Mouse (Mus musculus): ENCODE measurements around the gene Has3. TPM values are rescaled to one million over a fixed set of nuclear protein-coding genes. Genes with fewer than 3 reads are reported as not detected.
"Not testable (repeated sequence)": the region's sequence is repeated elsewhere in the genome, so short reads cannot be mapped to it uniquely, and the experiment has no call there.

Has3 gene
- under 1 TPM; 0.65 to 0.94 (median 0.75) TPM for total RNA-seq (2022)

DNA sequence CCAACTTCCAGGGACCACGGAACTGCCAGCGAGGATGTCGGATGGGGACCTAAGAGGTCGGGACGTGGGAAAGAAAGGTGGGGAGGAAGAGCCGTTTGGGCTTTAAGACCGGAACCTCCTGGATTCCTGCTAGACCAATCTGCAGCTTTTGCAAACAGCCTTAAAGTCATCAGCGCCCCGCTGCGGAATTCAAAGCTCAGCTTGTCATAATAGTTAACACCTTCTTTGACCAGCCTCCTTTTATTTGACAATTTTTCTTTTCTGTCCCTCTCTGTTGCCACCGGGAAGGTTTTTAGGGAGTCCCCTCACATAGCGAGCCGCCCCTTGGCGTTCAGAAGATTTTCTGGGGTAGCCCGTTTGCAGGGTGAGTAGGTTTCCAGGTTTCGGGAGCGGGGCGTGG, at the start of gene Has3:
Has3 (plus strand) TSS at position 192 of the 400 bp plus-strand sequence.
- DNase-seq (ENCODE audit: low spot score in 2 of 2), result no peak

DNA sequence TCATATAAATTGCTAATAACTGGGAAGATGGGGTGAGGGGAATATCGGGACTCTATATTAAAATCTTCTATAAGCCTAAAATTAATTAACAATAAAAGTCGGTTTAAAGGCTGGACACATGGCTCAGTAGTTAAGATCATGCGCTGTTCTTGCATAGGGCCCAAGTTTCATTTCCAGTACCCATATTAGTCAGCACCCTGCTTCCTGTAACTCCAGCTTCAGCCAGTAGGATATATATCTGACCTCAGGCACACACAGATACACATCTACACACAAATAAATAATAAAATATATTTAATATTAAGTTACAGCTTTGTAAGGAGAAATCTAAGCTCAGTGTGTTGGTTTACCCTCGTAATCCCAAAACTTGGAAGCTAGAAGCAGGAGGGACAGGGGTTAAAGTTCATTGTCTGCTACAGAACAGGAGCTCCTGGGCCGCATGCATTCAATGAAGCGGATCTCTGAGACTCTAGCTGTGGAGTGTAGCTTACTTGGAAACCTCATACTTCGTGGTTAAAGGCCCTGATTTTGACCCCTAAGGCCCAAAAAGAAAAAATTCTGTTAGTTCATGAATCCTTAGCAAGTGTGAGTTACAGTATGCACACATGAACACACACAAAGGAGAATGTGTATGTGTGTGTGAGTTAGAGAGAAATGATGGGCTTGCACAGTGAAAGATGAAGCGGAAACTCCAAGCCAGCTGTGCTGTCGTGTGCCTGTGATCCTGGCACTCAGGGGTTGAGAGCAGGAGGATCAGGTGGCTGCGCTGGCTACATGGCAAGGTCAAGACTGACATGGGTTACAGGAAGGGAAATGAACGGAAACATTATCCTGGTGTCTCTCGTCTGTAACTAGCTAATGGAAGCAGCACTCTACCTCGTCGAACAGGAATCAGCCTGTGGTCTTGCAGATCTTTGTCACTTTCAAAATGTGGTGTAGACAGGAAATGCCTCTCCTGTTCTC, 49.2 kb upstream of the Has3 start:
- DNase-seq (ENCODE audit: low spot score in 2 of 2), result peak; percentile 23 to 48

DNA sequence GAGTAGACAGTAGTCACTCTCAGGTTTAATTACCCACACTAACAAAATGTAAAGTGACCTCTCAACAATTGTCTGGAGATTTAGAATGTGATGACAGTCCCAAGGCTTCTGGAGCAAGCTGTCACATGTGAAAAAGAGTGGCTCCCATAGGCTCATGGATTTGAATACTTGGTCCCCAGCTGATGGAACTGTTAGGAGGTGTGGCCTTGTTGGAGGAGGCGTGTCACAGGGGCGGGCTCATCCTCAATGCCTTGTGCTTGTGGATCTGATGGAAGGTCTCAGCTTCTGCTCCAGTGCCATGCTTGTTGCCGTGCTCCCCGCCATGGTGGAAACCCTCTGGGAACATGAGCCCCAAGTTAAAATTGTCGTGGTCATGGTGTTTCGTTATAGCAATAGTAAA, 41.1 kb upstream of the Has3 start:
- no peak for DNase-seq (ENCODE audit: low spot score in 2 of 2)

DNA sequence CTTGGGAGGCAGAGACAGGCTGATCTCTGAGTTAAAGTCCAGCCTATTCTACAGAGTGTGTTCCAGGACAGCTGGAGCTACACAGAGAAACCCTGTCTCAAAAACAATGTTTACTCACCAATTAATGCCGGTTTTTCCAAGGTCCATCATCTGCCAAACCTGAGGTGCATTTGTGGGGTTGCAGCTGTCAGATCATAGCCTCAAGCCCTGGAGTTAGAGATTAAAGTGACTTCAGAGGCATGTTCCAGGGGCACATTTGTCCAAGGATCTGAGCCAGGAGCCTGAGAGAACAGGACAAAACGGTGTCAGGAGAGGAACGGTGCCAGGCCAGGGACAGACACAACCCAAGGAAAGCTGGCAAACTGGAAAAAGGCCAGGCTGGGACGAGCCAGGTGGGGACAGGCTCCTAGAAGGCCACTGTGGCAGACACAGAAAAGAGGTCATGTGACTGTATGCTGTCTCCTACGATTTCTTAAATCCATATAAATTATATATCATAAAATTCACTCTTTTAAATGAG, 40.5 kb upstream of the Has3 start:
- DNase-seq (ENCODE audit: low spot score in 2 of 2), result no peak

DNA sequence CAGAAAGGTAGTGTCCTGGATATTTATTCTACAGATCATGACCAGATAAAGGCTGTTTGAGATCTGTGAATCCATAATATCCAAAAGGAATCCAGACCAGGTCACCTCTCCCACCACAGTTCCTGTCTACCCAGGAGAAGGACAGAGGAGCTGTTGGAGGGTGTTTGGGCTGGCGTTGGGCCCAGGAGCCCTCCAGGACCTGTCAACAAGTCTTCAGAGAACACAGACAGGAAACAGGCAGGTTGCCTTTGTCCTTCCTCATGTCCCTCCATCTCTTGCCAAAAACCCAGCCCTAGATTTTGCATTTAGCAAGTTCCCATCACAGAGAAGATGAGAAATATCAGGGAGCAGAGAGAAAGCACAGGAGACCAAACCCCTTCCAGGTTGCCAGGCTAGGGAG, 35.1 kb upstream of the Has3 start:
- DNase-seq (ENCODE audit: low spot score in 2 of 2), result no peak

DNA sequence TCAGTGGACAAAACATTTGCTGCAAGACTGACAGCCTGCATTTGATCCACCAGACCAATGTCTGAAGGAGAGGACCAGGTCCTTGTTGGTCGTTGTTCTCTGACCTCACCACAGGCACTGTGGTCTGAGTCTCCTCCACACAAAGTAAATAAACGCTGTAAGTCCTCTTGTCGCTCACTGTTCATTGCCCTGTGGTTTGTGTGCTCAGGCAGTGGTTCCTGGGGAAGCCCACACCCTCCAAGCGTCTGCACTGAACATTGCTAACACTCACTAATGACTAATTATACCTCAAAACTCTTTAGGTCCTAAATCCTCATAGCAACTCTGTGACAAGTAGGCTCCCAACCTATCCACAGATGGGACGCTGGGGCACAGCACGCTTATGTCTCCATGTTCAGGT, 33.5 kb upstream of the Has3 start:
- DNase-seq (ENCODE audit: low spot score in 2 of 2), result no peak

DNA sequence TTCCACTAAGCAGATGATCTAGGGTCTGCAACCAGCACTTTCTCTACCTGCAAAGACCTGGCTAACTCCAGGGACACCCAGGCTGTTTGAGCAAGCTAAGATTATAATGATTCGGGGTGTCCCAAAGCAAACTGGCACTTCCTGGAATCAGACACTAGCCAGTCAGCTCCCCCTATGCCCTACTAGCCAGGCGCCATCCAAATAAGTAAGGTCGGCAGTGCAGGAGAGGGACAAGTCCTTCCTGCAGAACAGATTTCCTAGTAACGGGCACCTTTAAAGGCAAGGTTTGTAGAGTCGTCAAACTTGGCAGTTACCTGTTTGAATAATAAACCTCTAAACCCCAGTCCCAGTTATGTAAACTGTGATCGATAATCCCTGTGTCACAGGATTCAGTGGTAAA, 31.2 kb upstream of the Has3 start:
- no peak for DNase-seq (ENCODE audit: low spot score in 2 of 2)

DNA sequence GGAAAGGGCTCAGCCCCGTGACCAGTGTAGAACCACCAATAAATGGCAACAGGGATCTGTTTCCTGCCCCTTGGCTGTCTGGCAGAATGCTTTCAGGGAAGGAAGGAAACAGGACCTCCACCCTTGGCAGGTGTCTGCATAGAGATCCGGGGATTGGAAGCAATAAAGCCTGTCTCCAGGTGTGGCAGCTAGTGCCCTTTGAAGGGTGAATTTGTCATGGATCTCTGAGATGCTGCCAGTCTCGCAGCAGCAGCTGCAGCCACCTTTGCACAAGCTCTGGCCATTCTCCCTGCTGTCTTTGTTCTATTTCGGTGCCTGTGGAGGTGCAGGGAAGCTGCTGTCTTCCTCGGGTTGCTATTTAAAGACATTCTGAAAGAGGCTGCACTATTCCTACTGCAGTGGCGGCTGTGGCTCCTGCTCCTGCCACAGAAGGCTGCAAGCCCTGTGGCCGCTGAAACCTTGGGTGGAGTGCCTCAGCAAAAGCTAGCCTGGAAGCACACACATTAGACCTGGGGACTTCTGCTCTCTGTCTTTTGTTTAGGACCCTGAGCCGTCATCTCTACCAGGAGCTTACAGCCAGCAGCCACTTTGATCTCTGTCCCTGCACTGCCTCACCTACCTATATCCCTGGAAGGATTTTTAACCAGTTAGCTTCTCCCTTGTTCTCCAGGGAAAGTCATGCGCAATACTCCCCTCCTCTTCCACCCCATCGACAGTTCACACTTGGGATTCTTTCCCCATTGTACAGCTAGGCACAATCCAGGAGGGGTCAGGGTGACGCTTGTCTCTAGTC, 30.6 kb upstream of the Has3 start:
- no peak for DNase-seq (ENCODE audit: low spot score in 2 of 2)

DNA sequence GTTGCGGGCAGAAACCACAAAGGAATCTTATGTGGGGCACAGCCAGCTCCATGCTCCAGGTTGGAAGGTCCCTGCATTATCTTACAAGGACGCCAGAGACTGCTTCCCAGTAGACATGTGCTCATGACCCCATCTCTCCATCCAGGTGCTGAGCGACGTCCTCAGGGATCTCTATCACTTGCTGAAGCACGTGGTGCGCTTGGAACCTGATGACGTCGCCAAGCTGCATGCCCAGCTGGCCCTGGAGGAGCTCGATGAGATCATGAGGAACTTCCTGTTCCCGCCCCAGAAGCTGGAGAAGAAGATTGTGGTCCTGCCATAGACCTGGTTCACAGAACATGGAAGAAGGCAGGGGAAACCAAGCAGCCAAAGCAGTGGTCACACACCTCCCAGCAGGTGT, 20.0 kb upstream of the Has3 start:
- no peak for DNase-seq (ENCODE audit: low spot score in 2 of 2)

DNA sequence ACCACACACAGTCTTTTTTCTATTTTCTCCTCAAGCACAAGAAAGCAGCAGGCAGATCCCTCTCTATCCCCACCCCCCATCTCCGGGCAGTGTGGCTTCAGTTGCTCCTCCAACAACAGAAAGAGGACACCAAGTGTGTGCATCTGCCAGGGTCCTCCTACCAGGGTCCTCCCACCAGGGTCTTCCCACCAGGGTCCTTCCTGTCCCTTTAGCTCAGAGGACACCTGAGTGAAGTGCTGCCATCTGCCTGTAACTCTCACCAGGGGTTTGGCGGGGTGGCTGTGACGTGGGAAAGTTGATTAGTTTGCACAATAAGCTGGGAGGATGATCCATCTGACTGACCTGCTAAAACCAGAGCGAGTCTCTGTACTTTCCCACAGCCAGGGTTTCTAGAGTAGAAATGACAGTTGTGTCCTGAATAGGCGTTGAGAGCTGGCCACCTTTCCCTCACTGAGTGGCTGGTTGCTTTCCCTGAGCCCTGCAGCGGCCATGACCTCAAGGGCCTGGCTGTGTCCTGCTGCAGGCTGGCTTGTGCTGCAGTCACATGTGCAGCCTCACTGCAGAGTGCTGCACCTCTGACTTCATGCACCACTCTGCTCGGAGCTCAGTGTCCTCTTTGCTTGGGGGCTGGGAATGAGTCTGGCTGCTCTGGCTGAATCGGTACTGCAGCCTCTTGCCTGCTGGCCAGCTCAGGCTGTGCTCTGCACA, 15.4 kb upstream of the Has3 start:
- DNase-seq (ENCODE audit: low spot score in 2 of 2), result no peak

DNA sequence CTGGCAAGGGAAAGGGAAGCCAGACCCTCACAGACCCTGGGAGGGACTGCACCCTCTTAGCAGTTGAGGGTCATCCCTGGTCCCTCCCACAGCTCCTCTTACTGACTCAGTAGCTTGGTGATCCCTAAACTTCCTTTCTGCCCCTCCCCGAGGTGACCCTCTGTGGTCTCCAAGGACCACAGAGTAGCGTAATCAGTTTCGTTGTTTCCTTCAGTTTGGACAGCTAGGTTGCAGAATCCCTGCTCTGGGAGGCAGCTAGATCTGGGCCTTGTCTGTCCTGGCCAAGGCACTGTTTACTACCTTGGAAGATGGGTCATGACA, 14.8 kb upstream of the Has3 start:
- no peak for DNase-seq (ENCODE audit: low spot score in 2 of 2)

DNA sequence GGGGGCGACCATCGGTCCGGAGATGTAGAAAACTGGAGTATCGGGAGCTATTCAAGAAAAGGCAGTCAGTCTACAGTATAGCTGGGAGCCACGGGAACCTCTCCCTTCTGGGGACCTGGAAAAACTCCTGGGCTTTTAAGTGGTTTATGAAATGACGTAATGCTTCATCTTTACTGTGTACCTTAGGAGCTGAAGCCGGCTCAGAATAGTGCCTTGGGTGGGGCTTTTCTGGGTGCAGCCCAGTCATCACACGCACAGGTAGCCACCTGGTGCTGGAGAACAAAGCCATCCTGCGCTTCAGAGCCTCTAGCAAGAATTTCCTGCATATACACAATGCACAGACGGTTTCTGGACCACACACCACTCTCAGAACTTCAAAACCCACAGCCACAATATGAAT, 7.2 kb upstream of the Has3 start:
- no peak for DNase-seq (ENCODE audit: low spot score in 2 of 2)

DNA sequence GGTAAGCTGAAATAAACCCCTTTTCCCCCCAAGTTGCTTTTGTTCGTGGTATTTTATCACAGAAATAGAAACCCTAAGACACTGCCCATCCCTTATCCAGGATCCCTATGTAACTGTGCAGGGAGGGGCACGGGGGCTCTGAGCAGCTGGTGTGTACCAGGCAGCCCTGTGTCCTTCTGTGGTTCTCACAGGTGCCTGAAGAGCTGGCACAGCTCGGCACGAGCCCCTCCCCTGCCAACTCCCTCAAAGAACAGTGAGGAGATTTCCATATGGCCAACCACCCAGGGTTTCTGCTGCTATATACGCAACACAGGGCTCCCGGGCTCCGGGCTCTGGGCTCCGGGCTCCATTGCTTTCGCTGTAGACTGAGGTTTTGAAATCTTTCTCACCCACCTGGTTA, 4.7 kb upstream of the Has3 start:
- DNase-seq (ENCODE audit: low spot score in 2 of 2), result no peak

DNA sequence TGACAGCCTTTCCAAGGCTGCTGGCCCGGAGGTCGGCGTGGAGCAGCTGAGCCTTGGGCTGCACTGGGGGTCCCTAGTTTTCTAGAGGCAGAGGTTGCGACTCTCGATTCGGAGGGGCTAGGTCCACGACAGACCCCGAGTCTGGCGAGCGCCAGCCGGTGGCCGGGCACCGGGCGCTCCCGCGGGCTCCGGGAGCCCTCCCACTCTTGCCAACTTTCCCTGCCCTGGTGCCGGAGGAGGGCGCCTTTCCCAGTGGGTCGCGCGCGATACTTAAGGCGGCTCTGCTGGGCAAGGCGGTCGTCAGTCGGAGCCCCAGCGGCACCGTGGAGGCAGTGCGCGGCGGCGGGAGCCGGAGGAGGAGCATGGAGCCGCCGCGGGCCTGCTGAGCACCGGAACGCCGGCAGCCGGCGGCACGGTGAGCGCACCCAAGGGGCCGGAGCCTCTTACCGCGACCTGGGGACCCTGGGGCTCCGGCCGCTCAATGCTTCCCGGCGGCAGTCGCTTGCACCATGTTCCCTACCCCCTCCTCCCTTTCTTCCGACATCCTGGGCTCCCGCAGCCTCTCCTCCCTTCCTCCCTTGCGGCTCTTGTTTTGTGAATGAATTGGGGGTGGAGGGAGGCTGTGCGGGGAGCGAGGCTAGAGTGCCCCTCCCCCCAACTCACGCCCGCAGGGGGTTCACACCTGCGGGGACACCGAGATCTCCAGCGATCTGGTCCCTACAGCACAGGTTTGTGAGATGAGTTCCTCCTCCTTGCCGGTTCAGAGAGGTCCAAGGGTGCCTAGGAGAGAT, 690 bp downstream of the Has3 start:
- peak; percentile 26 to 42 for DNase-seq (ENCODE audit: low spot score in 2 of 2)

DNA sequence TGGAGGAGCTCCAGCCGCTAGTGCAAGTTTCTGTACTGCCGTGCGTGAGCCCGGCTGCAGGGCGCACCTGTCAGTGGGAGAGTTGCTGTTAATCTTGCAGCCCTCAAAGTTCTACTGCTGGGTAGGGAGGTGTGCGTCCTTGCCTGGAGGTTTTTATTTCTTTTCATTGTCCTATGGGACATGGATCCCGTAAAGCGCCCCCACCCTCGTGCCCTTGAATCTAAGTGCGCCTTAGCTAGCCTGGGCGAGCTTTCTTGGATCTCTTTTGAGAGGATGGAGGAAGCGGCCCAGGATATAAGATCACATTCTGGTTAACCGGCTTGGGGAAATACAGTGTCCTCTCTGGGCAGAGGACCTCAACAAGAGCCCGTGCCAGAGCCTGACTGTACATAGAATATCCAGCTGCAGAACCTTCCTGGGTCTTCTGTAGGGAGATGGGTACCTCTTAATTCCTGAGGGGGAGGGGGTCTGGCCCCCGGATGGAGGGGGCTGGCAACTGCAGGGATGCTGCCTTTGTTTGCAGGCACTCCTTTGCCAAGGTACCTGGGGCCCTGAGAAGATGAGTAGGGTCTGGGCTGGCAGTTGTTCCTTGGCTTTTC, 1.4 kb downstream of the Has3 start:
- no peak for DNase-seq (ENCODE audit: low spot score in 2 of 2)

DNA sequence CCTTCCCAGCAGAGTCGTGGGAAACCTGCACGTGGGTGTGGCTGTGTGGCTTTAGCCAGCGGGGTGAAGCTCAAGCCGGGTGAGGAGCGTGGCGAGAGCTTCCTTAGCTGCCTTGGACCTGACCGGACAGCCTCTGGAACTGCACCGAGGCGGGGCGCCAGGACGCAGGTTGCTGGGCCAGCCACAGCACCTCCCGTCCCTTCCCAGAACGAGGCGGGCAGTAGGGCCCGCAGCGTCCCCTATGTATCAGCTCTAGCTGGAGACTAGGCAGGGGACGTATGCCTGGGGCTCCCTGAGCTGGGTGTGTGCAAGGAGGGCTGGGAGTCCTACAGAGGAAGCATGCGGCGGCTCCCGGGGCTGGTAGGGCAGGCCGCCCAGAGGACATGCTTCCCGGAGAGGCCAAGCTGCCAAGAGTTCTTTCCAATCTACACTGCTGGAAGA, 1.9 kb downstream of the Has3 start:
- peak; percentile 48 to 52 for DNase-seq (ENCODE audit: low spot score in 2 of 2)

DNA sequence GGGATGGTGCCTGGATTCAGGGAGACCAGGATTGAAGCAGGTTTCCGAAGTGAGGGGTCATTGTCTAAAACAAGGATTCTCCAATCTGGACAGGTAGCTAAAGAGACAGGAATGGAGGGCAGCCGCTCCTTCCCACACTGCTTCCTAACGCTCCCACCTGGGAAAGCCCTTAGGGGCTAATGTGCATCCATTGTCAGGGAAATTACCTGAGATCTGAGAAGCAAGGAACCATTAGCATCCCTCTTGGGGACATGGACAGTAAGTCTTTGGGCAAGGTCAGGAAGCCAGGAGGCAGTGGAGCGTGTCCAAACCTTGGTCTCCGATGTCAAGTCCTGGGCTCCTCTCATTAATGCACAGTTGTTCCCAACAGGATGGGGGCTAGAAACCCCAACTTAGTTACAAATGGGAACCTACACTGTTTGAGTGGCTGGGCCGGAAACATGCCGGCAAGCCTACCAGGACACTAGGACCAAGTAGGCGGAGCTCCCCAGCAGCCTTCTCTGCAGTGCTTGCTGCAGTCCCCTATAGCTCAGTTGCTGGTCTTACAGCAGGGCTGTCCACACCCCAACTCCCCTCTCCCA, 2.5 kb downstream of the Has3 start:
- no peak for DNase-seq (ENCODE audit: low spot score in 2 of 2)

DNA sequence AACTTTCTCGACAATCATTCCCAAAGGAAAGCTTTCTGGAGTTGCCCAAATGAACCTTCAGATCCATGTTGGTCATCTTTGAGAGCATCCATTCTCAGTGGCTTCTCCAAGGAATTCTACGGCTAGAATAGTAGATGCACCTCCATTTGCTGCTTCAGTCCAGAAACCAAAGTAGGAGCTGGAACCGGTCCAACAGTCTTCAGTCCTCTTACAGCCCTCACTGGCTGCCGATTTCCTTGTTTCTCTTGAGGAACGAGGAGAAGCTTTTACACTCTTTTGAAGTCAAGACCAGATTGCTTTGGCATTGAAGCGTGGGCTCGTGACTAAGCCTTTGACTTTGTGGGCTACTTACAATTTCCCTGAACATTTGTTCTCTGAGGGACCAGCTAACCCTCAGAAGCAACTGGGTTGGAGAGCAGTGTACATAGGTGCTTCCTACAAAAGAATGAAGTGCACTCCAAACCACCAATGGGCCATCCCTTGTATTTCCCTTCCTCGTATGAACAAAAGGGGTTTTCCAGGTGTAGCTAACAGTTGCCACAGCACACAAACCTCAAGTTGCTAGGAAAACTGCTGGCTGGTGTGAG, 10.2 kb downstream of the Has3 start:
- no peak for DNase-seq (ENCODE audit: low spot score in 2 of 2)

DNA sequence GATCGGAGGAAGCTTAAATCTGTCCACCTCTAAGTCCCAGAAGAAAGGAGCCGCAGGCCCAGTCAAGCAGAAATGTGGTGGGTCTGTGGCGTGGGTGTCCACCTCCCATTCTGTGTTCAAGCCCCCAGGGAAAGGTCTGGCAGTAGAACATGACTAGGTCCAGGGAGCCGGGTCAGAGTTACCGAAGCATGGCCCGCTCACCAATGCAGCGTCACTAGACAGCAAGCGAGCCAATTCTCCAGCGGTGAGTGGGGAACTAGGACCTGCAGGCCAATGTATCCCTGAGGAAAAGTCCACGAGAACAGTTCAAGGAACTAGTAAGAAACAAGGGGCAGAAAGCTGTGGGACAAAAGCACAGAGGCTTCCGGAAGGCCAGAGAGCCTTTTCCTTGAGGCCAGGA, 14.1 kb downstream of the Has3 start:
- not testable (repeated sequence) for DNase-seq (ENCODE audit: low spot score in 2 of 2)
